Mouse (Mus musculus) adrenal gland, postnatal 0 days (tissue): Measurements from ENCODE around the gene Fam120c. TPM values are rescaled to one million over a fixed set of nuclear protein-coding genes. Genes with fewer than 3 reads are reported as not detected.

Experiments
- polyA plus RNA-seq: library from polyadenylated mRNA; unstranded; fragments of >200 nt; fragmentation: Nextera tagmentation; extraction: Ambion mirVana; gene quantifications from 2 replicates; pipeline ENCODE4 v1.2.1, GENCODE M21; 2015

Gene Fam120c
- 1.9 and 2.3 TPM in 2 replicates for polyA plus RNA-seq

GRCm38 (mm10) chrX:151343761-151344500 lies at the start of gene Fam120c:
Gene Fam120c, plus strand, starts transcription at chrX:151344175.

GRCm38 (mm10) chrX:151520458-151521322 lies 176.7 kb downstream of the Fam120c start, which contains the start of gene Phf8:
Gene Phf8, plus strand, starts transcription at chrX:151520672.

Other genes with a start within 250 kb of the Fam120c start
- gene Tsr2, start 247.6 kb upstream of the Fam120c start, polyA plus RNA-seq = 25.4 and 28.0 TPM in 2 replicates
- 1.0 and 1.1 TPM in 2 replicates for gene Wnk3, start 146.1 kb upstream of the Fam120c start, polyA plus RNA-seq
- gene Phf8, start 176.5 kb downstream of the Fam120c start, polyA plus RNA-seq = 6.2 and 6.6 TPM in 2 replicates